Mouse (Mus musculus) left cerebral cortex, postnatal 36 days (tissue): Measurements from ENCODE around the gene Tmem273. TPM values are rescaled to one million over a fixed set of nuclear protein-coding genes. Genes with fewer than 3 reads are reported as not detected.

ENCODE experiments used
- DNase-seq, 2 experiments: peaks; one replicate each; pipeline ENCODE4 v3.0.0; 2021 to 2022; ENCODE audit warnings: low spot score in 2 of 2, mixed read lengths in 1 of 2
- intact Hi-C: fragments of 180-260 bp; cut with DNase I; formaldehyde crosslinking; loops from one replicate; pipeline ENCODE4 v1.15.1; 2025
- total RNA-seq, 2 experiments: library from RNA; stranded (reverse); gene quantifications; 2 replicates each; pipeline ENCODE4 v1.2.3; 2021

Gene Tmem273
- under 1 TPM; 0.61 to 0.76 TPM for total RNA-seq

- DNase-seq = no peak
- intact Hi-C loops = no loop called here
Measured at GRCm38 (mm10) chr14:32785556-32786130, at the start of gene Tmem273. Tmem273 (plus strand) TSS chr14:32785963.

- no peak for DNase-seq
- intact Hi-C loops = no loop called here
Measured at GRCm38 (mm10) chr14:32736561-32736960, 49.2 kb upstream of the Tmem273 start.

- intact Hi-C loops = no loop called here
- DNase-seq = no peak
Measured at GRCm38 (mm10) chr14:32738586-32738985, 47.2 kb upstream of the Tmem273 start.

- no peak for DNase-seq
- intact Hi-C loops = no loop called here
Measured at GRCm38 (mm10) chr14:32748519-32748918, 37.2 kb upstream of the Tmem273 start.

GRCm38 (mm10) chr14:32750727-32751126, 35.0 kb upstream of the Tmem273 start:
- DNase-seq = no peak
- intact Hi-C loops = no loop called here

- intact Hi-C loops = no loop called here
- no peak for DNase-seq
Measured at GRCm38 (mm10) chr14:32754286-32754685, 31.5 kb upstream of the Tmem273 start.

GRCm38 (mm10) chr14:32762177-32762576, 23.6 kb upstream of the Tmem273 start:
- no peak for DNase-seq
- intact Hi-C loops = no loop called here

- DNase-seq = no peak
- intact Hi-C loops = loop anchor here (5.0 kb wide), 1 partner anchor 192 kb away; no protein-coding TSS in a partner anchor
Measured at GRCm38 (mm10) chr14:32770563-32770962, 15.2 kb upstream of the Tmem273 start.

GRCm38 (mm10) chr14:32772085-32772484, 13.7 kb upstream of the Tmem273 start:
- no peak for DNase-seq
- intact Hi-C loops = loop anchor here (5.0 kb wide), 1 partner anchor 190 kb away; no protein-coding TSS in a partner anchor

GRCm38 (mm10) chr14:32772791-32773190, 13.0 kb upstream of the Tmem273 start:
- intact Hi-C loops = loop anchor here (5.0 kb wide), 1 partner anchor 190 kb away; no protein-coding TSS in a partner anchor
- peak in 1 of 2 experiments; percentile 9 for DNase-seq

GRCm38 (mm10) chr14:32773456-32773855, 12.3 kb upstream of the Tmem273 start:
- intact Hi-C loops = loop anchor here (5.0 kb wide), 1 partner anchor 189 kb away; no protein-coding TSS in a partner anchor
- DNase-seq = no peak

- intact Hi-C loops = no loop called here
- DNase-seq = no peak
Measured at GRCm38 (mm10) chr14:32776077-32776476, 9.7 kb upstream of the Tmem273 start.

- intact Hi-C loops = no loop called here
Measured at GRCm38 (mm10) chr14:32778362-32778761, 7.4 kb upstream of the Tmem273 start.

GRCm38 (mm10) chr14:32782866-32783265, 2.9 kb upstream of the Tmem273 start:
- intact Hi-C loops = no loop called here
- DNase-seq = no peak

More at GRCm38 (mm10) chr14:32778362-32778761, 7.4 kb upstream of the Tmem273 start:
- no peak for DNase-seq

- intact Hi-C loops = no loop called here
- DNase-seq = no peak
Measured at GRCm38 (mm10) chr14:32784130-32784747, 1.5 kb upstream of the Tmem273 start.

GRCm38 (mm10) chr14:32784748-32785134, 1.0 kb upstream of the Tmem273 start:
- intact Hi-C loops = no loop called here
- DNase-seq = no peak

- intact Hi-C loops = no loop called here
- no peak for DNase-seq
Measured at GRCm38 (mm10) chr14:32787691-32788090, 1.9 kb downstream of the Tmem273 start.

GRCm38 (mm10) chr14:32796375-32796774, 10.6 kb downstream of the Tmem273 start:
- intact Hi-C loops = no loop called here
- DNase-seq = no peak

GRCm38 (mm10) chr14:32797803-32798202, 12.0 kb downstream of the Tmem273 start:
- intact Hi-C loops = no loop called here
- no peak for DNase-seq

GRCm38 (mm10) chr14:32798355-32798754, 12.6 kb downstream of the Tmem273 start:
- DNase-seq = no peak
- intact Hi-C loops = no loop called here

GRCm38 (mm10) chr14:32800048-32800447, 14.3 kb downstream of the Tmem273 start:
- intact Hi-C loops = no loop called here
- DNase-seq = no peak
